Mouse (Mus musculus): Measurements from ENCODE around the gene Igfbp3.

The Igfbp3 gene

DNA sequence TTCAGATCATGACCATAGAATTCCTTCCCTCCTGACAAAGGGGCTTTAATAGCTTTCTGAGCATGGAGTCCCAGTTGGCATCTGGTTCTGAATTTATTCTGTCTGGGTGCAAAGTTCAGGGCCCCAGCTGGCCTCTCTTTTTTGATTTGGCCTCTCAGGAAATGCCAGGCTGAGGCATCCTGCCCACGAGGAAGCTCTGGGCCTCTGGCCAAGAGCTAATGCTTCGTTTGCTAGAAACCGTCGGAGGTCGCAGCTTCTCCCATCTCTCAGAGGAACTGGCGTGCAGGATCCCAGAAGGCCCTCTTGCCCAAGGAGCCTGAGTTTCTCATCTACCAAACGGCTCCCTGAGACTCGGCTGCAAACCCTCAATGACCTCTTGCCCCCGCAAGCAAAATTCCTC, 2.5 kb downstream of the Igfbp3 start:
- no peak for DNase-seq (ENCODE audit: low read depth, low spot score)

DNA sequence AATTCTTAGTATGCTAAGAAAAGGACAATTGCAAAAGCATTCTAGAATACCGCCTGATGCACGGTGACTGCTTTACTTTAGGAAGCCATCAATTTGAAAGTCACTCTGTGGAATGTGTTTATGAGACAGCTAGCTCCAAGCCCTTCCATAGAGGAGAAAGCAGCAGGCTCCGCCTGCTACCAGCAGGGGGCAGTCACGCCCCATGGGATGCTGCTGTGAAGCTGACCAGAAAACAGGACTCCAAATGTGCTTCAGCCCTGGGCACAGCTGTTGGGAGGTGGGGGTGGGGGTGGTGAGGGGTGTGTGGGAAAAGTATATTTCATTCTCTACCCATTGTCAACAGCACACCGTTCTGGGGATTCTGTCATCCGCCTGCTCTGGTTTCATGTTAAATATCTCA, 3.4 kb downstream of the Igfbp3 start:
- peak; percentile 82 for DNase-seq (ENCODE audit: low read depth, low spot score)

DNA sequence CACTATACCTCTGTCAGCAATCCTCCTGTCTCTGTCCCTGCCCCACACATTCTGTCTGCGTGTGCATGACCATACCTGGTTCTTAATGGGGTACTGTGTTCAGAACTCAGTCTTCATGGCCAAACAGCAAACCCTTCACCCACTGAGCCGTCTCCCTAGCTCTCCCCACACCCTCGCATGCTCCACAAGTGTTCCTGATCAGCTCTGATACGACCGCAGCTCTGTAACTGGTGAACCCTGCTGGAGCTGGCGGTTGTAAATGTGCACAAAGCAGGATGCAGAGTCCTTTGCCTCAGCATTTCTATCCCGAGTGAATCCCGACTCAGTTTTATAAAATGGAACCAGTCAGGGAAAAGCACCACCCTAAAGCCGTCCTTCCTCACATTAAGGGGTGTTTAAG, 9.9 kb downstream of the Igfbp3 start:
- no peak for DNase-seq (ENCODE audit: low read depth, low spot score)

DNA sequence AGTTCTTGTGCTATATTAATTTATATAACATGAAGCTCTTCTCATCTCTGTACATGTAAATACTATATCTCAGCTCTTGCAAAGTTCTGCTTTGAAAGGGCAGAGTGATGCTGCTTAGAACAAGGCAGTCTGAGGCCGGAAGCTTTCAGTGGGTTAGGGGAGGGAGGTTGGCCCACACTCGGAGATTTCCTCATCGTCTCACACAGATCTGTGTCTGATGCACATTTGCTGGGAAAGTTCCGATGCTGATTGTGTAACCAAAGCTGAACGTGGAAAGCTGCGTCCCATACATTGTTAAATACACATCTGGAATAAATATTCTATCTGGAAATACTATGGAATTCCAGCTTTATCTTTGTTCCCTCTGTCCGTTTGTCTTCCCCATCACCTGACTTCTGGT, 11.5 kb downstream of the Igfbp3 start:
- DNase-seq (ENCODE audit: low read depth, low spot score): no peak

DNA sequence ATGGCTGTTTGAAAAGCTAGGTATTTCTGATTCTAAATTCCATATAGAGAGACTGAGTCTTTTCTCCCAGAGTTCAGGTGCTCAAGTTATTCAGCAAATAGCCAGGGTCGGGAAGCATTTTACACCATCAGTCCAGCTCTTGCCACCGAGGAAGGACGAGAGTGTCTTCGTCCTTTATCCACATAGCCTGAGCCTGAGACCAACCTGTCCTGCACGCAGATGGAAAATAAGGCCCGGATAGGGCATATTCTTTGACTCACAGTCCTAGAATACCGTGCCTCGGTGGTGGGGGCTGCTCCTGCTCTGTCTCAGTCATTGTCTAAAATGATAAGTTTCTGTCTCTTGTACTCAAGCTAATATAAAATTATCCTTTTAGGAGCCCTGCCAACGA, 13.3 kb downstream of the Igfbp3 start:
- no peak for DNase-seq (ENCODE audit: low read depth, low spot score)

DNA sequence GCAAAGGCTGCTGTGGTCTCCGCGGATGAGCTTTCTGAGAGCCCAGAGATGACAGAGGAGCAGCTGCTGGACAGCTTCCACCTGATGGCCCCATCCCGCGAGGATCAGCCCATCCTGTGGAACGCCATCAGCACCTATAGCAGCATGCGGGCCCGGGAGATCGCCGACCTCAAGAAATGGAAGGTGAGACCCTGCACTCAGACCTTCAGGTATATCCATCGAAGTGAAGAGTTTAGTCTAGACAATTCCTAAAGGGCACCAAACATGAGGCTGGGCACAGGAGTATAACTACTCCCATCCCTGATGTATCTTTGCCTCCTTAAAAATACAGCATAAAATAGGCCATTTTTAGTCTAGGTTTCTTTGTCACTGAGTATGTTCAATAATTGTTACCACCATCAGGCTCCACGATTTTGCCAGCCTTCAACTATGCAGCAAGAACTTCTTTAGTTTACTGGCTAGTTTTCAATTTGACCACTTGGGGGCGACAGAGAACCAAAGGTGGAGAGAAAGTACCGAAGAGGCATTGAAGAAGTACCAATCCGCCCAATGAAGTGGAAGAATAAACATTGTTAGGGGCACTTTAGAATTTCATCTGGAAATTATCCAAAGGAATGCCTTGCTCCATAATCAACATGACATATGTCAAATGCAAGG, 13.9 kb downstream of the Igfbp3 start:
- DNase-seq (ENCODE audit: low read depth, low spot score): no peak

DNA sequence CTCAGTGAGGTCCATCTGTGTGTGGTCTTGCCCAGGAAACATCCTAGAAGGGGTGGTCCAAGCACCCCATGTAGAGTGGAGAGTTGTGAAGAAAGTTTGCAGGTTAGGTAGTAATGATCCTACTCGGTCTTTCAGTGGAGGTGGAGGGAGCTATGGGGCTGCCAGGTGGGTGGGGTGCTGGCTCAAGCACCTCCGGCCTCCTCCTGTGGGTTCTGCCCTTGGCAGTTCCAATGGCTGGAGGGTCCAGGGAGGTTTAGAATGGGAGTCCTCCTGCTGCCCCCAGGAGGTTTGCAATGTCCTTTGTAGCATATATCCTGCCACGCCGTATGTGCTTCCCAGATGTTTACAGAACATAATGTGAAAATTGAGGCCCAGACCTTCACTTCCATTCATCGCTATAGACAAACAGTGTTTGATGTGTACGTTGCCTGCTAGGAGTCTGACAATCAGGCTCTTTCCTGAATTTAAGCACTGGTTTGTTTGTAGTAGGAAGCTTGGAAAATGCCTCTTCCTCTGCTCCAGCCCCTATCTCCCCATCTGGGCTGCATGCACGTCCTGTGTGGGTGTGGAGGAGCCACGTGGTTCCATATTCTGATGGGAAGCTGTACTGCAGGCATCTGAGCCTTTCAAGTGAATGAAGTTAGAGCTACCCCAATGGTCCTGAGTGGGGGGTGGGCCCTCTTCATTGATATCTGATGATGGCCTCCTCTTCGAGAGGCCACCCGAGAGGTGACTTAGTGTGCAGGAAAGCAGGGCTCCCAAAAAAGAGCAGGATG, 15.1 kb downstream of the Igfbp3 start:
- DNase-seq (ENCODE audit: low read depth, low spot score): no peak

DNA sequence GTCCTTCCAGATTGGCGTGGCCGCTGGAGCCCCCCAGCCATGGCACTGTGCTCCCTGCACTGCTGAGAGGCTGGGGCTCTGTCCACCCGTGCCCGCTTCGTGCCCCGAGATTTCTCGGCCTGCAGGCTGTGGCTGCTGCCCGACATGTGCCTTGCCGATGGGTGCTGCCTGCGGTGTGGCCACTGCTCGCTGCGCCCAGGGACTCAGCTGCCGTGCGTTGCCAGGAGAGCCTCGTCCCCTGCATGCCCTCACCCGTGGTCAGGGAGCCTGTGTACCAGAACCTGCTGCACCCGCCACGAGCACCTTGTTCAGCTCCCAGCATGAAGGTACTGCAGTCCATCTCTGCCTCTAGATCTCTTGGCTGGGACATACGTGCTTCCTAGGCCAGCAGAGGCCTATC, 15.7 kb downstream of the Igfbp3 start:
- no peak for DNase-seq (ENCODE audit: low read depth, low spot score)

DNA sequence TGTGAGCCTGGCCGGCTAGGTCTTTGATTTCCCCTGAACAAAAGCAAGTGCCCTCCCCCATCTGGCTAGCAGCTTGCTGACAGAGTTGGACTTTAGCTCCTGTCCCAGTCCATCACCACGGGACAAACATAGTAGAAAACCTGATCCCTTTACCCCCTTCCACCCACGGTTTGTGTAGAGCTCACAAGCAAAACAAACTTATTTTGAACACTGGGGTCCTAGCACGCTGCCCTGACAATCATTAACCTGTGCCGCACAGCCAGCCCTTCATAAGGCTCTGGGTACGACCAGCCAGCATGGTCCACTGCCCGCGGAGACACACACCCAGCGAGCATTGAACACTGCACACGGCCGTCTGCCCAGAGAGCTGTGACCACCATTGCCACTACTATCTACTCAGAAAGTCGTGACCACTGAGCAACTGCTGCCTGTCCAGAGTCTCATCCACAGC, 16.2 kb downstream of the Igfbp3 start, which contains the start of gene Igfbp1:
Igfbp1 (plus strand) TSS at position 292 of the 451 bp plus-strand sequence.
- DNase-seq (ENCODE audit: low read depth, low spot score): no peak

DNA sequence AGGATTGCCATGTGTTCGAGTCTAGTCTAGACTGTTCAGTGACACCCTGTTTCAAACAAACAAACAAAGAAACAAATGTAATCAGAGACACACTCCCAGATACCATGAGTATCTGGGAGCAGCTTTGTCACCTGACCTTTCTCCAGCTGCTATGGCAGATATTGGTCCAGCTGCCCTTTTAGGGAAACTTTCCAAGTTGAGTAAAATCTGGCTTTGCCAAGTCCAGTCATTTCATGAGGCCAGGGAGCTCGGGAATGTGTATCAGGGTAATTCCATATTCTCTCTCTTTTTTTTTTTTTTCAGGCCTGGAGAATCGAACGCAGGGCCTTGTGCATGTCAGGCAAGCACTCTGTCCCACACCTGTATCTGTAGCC, 18.4 kb downstream of the Igfbp3 start:
- no peak for DNase-seq (ENCODE audit: low read depth, low spot score)

DNA sequence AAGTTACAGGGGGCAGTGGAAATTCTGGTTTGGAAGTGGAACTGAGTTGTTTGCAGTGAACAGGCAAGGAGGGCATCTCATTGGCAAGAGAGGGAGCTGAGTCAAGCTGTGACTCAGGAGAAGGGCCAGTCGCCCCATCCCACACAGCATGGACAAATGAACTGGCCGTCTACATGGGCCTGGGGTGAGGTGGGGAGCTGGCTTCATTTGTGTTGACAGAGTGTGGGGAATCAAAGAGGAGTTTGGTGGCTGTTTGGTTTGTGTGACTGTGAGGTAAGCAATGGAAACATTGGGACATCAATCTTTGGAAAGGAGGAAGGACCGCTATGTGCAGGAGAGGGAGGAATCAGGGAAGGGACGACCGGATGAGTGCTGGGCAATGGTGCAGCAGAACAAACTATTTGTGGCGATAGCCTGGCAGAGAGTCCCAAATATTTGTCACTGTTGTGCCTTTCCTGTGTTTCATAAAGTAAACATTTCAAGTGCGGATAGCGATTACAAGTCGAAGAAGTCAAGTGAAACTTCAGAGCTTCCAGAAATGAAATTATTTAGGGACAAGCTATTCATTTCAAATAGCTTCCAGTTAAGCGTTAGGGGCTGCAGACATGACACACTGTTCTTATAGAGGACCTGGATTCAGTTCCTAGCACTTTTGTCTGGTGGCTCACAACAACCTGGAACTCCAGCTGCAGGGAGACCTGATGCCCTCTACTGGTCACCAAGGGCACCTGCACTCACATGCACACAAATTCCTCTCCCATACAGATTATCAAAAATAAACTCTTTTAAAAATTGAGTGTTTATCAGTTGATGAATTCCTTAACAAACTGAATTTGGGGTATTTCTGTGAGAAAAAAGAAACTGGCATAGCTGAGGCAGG, 19.1 kb downstream of the Igfbp3 start:
- no peak for DNase-seq (ENCODE audit: low read depth, low spot score)

DNA sequence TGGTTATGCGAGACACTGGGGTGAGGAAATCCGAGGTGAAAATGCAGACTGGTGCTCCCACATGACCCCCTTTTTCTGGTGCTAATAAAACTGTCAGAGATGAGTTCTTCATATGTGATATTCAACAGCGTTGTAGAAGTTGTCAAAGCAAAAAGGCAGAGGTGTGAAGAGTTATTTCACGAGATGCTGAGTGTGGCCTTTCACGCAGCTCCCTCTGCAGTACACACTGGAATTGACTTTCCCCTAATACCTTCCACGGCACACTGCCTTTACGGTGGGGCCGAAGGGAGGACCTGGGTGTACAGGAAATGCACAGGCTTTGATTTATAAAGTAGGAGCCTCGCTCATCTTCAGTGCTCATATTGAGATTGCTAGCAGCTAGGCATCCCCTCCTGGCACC, 20.6 kb downstream of the Igfbp3 start:
- no peak for DNase-seq (ENCODE audit: low read depth, low spot score)

DNA sequence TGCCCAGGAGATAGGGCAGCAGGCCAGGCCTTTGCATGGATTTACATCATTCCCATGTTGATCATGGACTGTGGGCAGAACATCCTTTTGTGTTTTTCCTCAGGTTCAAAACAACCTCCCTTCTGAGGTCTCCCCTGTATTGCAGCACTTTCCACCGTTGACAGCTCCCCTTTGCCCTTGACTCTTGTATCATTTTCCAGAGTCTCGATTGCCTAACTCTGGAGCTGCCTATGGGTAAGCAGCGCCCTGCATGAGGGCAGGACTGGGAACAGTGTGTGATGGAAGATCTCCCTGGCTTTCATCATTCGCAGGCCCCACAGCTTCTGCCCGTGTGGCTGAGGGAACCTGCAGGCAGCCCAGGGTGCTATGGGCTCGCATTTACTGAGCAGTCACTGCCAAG, 21.0 kb downstream of the Igfbp3 start:
- DNase-seq (ENCODE audit: low read depth, low spot score): no peak

DNA sequence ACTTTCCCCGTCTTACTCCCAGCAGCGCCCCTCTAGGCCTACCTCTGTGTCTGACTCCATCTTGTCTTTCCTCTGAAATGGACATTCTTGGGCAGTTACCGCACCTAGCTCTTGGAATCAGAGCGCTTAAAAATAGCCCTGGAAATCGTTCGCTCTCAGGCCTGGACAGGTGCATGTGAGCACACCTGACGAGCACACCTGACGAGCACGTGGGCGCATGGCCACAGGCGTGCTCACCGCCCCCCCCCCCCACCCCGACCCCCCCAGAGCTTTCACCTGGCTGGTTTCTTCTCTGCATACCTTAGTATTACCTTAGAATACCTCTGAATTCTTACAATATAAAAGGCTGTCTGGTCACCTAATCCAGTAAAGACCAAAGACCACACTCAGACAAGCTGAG, 25.3 kb downstream of the Igfbp3 start, which contains the start of gene Gm11985:
Gm11985 (minus strand) TSS at position 101 of the 400 bp plus-strand sequence.
- no peak for DNase-seq (ENCODE audit: low read depth, low spot score)

DNA sequence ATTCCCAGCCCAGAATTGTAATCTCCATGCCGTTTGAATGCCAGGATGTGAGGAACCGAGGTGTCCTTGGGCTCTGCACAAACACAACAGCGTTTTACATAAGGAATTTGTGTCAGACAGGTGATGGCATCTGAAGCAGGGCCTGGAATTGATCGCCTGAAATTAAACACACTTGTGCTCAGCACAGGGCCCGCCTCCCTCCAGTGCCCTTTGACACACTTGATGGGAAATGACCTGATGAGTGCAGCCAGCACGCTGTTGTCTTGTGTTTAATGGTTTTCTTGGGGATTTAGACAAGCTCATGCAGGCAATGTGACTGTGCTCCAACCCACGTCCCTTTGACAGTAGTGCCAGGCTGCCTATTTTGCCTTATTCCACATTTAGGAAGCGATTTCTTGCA, 26.3 kb downstream of the Igfbp3 start:
- DNase-seq (ENCODE audit: low read depth, low spot score): no peak

DNA sequence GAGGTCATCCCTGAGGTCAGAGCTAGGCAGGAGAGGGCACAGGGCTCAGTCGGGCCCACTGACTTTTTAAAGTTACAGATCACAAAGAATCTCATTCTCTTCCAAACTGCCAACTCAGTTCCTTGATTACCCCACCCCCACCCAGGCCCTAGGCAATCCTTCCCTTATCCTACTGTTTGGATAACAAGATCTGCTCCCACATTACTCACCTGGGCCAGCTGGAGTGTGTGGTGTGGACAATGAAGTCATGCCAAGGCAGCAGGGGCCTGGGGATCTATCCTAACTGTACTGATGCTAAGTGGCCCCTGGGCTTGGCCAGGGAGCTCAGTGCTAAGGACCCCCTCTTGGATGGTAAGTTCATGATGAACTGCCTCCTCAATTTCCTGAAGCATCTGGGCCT, 29.3 kb downstream of the Igfbp3 start:
- no peak for DNase-seq (ENCODE audit: low read depth, low spot score)

DNA sequence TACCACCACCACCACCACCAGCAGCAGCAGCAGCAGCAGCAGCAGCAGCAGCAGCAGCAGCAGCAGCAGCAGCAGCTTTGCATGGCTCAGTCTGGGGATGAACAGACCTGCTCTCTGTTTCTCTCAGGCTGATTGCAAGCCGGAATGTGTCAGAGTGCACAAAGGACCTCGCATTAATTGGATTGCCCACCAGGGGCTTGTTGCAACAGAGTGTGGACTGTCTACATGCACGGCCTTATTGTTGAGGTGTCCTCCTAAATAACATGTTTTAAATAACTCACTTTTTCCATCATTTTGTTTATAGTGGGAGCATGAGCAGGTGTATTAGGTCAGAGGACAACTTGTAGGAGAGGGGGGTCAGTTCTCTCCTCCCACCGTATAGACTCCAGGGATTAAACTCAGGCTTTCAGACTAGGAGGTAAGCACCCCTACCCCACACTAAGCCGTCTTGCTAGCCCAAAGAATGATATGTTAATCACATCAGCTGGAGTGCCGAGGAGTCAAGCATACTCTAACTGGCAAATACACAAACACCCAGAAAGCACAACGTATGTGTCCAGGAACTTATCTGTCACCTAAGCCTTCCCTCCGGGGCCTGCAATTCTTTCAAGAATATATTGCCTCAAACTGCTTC, 31.2 kb downstream of the Igfbp3 start:
- no peak for DNase-seq (ENCODE audit: low read depth, low spot score)

DNA sequence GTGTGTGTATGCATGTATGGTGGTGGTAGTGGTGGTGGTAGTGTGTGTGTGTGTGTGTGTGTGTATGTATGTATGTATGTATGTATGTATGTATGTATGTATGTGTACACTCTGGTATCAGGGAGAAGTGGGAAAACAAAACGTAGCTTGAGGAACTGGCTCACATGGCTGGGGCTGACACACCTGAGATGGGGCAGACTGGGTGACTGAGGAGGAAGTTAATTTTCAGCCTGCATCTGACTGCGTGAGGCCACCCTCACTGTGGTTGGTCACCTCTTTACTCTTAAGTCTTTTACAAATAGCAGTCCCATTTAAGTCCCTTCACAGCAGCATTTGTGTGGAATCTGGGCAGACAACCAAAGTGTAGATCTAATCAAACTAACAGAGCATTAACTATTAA, 34.4 kb downstream of the Igfbp3 start:
- no peak for DNase-seq (ENCODE audit: low read depth, low spot score)

DNA sequence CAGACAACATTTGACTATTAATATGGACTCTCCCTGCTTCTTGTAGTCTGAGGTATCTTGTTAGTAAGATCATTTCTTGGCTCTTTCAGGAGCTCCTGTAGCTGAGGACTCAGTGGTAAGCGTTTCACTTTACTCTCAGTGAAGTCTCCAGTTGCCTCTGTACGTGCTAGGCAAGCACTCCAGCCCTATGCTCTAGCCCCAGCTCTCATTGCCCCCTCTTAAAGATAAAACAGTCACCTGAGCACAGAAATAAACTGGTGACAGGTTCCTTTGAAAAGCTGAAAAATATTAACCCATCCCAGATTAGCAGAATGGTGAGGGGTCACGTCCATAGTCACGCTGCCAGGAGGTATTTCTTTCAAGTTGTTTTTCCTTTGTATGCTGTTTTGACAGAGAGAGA, 35.0 kb downstream of the Igfbp3 start:
- DNase-seq (ENCODE audit: low read depth, low spot score): no peak

DNA sequence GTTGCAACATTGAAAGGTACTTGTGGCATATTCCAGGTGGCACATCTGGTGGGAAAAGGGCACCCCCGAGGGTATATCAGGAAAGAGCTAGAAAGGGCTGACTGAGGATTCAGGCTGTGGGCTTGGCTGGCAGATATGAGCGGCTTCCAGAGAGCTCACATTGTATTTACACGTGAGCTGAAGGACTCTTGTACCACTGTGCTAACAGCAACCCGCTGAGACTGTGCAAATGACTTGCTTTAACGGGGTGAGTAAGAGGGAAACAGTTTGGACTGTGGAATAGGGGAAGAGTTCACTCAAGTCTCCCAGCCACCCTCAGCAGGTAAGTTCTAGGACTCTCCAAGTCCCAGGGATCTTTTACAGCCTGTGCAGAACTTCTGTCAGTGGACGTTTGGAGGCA, 40.1 kb downstream of the Igfbp3 start:
- no peak for DNase-seq (ENCODE audit: low read depth, low spot score)

DNA sequence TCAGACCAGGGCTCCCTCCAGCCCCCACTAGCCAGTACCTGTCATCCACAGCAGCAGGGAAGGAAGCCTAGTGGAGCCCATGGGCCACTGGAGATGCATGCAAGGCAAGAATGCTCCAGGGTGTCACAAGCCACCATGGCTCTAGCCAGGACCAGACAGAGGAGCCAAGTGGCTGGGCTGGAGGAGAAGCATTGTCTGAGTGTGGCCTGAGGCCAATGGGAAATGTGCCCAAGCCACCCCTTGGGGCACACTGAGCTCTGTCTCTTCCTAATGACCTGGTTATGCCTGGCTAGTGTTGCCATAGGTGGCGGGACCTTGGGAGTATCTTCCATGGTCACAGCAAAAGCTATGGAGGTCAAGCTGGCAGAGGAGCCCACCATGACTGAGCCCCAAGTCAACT, 44.1 kb downstream of the Igfbp3 start:
- DNase-seq (ENCODE audit: low read depth, low spot score): no peak

DNA sequence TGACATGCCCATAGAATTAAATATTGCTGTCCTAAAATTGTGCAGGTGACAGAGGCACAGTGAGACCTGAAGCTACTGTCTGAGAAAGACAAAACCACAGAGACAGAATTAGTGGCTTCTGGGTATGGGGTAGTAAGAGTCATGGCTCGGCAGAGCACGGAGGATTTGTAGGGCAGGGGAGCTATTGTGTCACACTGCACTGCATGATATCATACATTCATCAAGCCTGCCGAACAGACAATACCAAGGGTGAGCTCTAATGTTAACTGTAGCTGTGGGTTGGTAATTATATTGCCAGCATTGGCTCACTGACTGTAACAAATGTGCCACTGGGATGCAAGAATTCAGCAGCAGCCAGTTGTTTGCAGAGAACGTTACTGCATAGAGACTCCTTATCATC, 49.3 kb downstream of the Igfbp3 start:
- DNase-seq (ENCODE audit: low read depth, low spot score): no peak

Data from embryo, embryonic 11.5 days (tissue).